Mouse (Mus musculus) kidney, adult 2 months (tissue): ENCODE measurements around the gene Sde2.

Experiments
- CTCF ChIP-seq: fragments of 200-500 bp; conservative IDR thresholded peaks from 2 replicates; pipeline ENCODE4 v1.5.1; 2011; ENCODE audit warnings: low read depth, mild to moderate bottlenecking, control low read depth, low read length, moderate library complexity, mixed read lengths; ENCODE audit not compliant: insufficient read depth, insufficient read length
- POLR2A ChIP-seq: fragments of 200-500 bp; IDR thresholded peaks from one replicate; pipeline ENCODE4 v1.6.1; 2011; ENCODE audit warnings: low read depth, low read length, control low read depth

GRCm38 (mm10) chr1:180905876-180906275 is 54.9 kb downstream of the Sde2 start:
- no peak for TF ChIP-seq POLR2A
- TF ChIP-seq CTCF = no peak
